In genomic region chr2:32784048-32784681, GRCm38 (mm10) we compare ENCODE assay signal across 10 mouse cellular contexts. TPM values are rescaled to one million over a fixed set of nuclear protein-coding genes. Genes with fewer than 3 reads are reported as not detected.
DNase-seq lines count a peak whose midpoint lies in the region; ATAC-seq and TF ChIP-seq lines count a peak whose summit lies in the region.
"Had no signal": no experiment of that assay in that cellular context is flagged by ENCODE, and none has a peak within 500 bp of the region (broad histone marks: within the 10 kb centered on the region; RNA-seq: fewer than 3 reads in every experiment).

Cfap157 (minus strand) TSS chr2:32784428.

- H3K36me3 ChIP-seq in lung, postnatal 0 days (ENCODE audit: insufficient read depth, low read length): no peaks in the 10 kb centered on the region
- no peaks in the 10 kb centered on the region for H3K36me3 ChIP-seq in thymus, adult 2 months (ENCODE audit: control insufficient read depth, insufficient read depth, low read length)

- no peak within 1 kb of the TSS for H3K4me2 ChIP-seq in lung, postnatal 0 days (replicated peaks; ENCODE audit: low read depth, low read length)

- no peak for TF ChIP-seq POLR2A in thymus, adult 2 months (IDR thresholded peaks at IDR 0.05; ENCODE audit: control insufficient read depth, extremely low read depth, insufficient read depth, low read length, poor library complexity)

- no peaks in the 10 kb centered on the region for H3K4me1 ChIP-seq in lung, postnatal 0 days (ENCODE audit: insufficient read depth, low read depth, low read length)
- peaks cover 37% of the 10 kb centered on the region for H3K4me1 ChIP-seq in thymus, adult 2 months (replicated peaks; ENCODE audit: control insufficient read depth, insufficient read depth, low read length)

- intact Hi-C loops in heart, postnatal 14 days (cut with DNase I): no loop called here

- no peak within 1 kb of the TSS for H3K4me3 ChIP-seq in lung, postnatal 0 days (ENCODE audit: low read depth, low read length)
- H3K4me3 ChIP-seq in thymus, adult 2 months (ENCODE audit: control insufficient read depth, insufficient read depth, low read length): no peak within 1 kb of the TSS
- H3K4me3 ChIP-seq: erythroblast, embryonic 14.5 days had no signal

- no peak within 1 kb of the TSS for H3K9ac ChIP-seq in lung, postnatal 0 days (replicated peaks; ENCODE audit: low read depth)

- no peak for TF ChIP-seq EP300 in lung, postnatal 0 days (IDR thresholded peaks at IDR 0.05)

- no peak for DNase-seq in frontal cortex, postnatal 10 days (ENCODE audit: low spot score in 2 of 2)
- peak; percentile 62 for DNase-seq in brain, adult 2 months (ENCODE audit: low read depth, low spot score)
- DNase-seq in heart, postnatal 14 days: peak; percentile 30 to 37
- DNase-seq in lung, postnatal 0 days (ENCODE audit: low spot score): peak; percentile 80
- no peak for DNase-seq in thymus, adult 2 months
- no peak for DNase-seq in T-cell, adult 2 months (ENCODE audit: low spot score)
- DNase-seq in spleen, postnatal 10 days (ENCODE audit: low spot score in 2 of 2): no peak
- DNase-seq: adrenal gland, postnatal 25 days had no signal

- H3K27me3 ChIP-seq in lung, postnatal 0 days (replicated peaks; ENCODE audit: insufficient read depth, low read length): no peaks in the 10 kb centered on the region
- no peaks in the 10 kb centered on the region for H3K27me3 ChIP-seq in thymus, adult 2 months (ENCODE audit: control insufficient read depth, insufficient read depth, low read length)

- no peak within 1 kb of the TSS for H3K27ac ChIP-seq in lung, postnatal 0 days (ENCODE audit: low read length)
- H3K27ac ChIP-seq in thymus, adult 2 months (ENCODE audit: control insufficient read depth, insufficient read depth, low read length): no peak within 1 kb of the TSS; the same call in 1 of the 2 replicates

- 46% methylated on average over 4 of the region's 4 CpGs for WGBS in lung, postnatal 0 days
- 83% methylated on average over 4 of the region's 4 CpGs for whole genome bisulfite sequencing in thymus, adult 2 months

- ATAC-seq in frontal cortex, adult (ENCODE audit: low TSS enrichment): peak; percentile 50; the same call in 1 of the 2 replicates
- ATAC-seq in lung, postnatal 0 days: peak; percentile 68

- no peaks in the 10 kb centered on the region for H3K9me3 ChIP-seq in lung, postnatal 0 days (ENCODE audit: low read length)

- no peak for TF ChIP-seq CTCF in lung, postnatal 0 days (IDR thresholded peaks at IDR 0.05)
- no peak for TF ChIP-seq CTCF in thymus, adult 2 months (IDR thresholded peaks at IDR 0.05; ENCODE audit: borderline replicate concordance, control insufficient read depth, extremely low read depth, insufficient read depth, low read length, poor library complexity)

RNA-seq across cellular contexts. Expression of gene Cfap157, which starts in this region (rescaled TPM):
- total RNA-seq in heart, postnatal 14 days (2021): under 1 TPM; 0.17 to 0.24 TPM
- 2.2 and 5.2 TPM in 2 replicates for polyA plus RNA-seq in lung, postnatal 0 days (2015; fragmentation: Nextera tagmentation; extraction: Ambion mirVana)
- polyA plus RNA-seq in thymus, adult 2 months (2012; rRNA removed): 0.11 and 0.27 TPM in 2 replicates
- total RNA-seq: adrenal gland, postnatal 25 days had no signal
- polyA plus RNA-seq: erythroblast, embryonic 14.5 days had no signal

Comparison
In these comparisons a context has a peak if more than half of its experiments do, and no peak if none do; other contexts are left out.
1. Peak in DNase-seq in heart, postnatal 14 days; RNA of the gene not detected or under 1 TPM.
2. DNase-seq: peak in brain, adult 2 months (single experiment) and lung, postnatal 0 days (single experiment); none in frontal cortex, postnatal 10 days (0 of 2), thymus, adult 2 months (single experiment), T-cell, adult 2 months (single experiment) and spleen, postnatal 10 days (0 of 2).